Mouse (Mus musculus) stomach, embryonic 16.5 days (tissue): ENCODE data around the gene Sds. TPM values are rescaled to one million over a fixed set of nuclear protein-coding genes. Genes with fewer than 3 reads are reported as not detected.

Experiments used
- ATAC-seq: fragments of 200-750 bp; cut with Nextera tagmentation; 2 replicates; pipeline ENCODE4 v1.8.0; 2017; ENCODE audit warnings: moderate number of reproducible peaks, moderate TSS enrichment; ENCODE audit not compliant: insufficient read depth, low FRiP score
- H3K27ac ChIP-seq: fragments of 300-500 bp; sonication (generic); 2 replicates; pipeline ENCODE4 v1.5.1; 2014; ENCODE audit warnings: low read length
- H3K27me3 ChIP-seq: fragments of 300-500 bp; sonication (generic); 2 replicates; pipeline ENCODE4 v1.6.1; 2014; ENCODE audit warnings: low read length, control low read depth, mixed read lengths; ENCODE audit not compliant: control insufficient read depth, insufficient read depth
- H3K36me3 ChIP-seq: fragments of 300-500 bp; sonication (generic); 2 replicates; pipeline ENCODE4 v1.6.1; 2014; ENCODE audit warnings: low read length; ENCODE audit not compliant: control insufficient read depth, insufficient read depth
- H3K4me1 ChIP-seq: fragments of 300-500 bp; sonication (generic); 2 replicates; pipeline ENCODE4 v1.6.1; 2014; ENCODE audit warnings: low read length, control low read depth, mixed read lengths; ENCODE audit not compliant: control insufficient read depth, insufficient read depth
- H3K4me2 ChIP-seq: fragments of 300-500 bp; sonication (generic); 2 replicates; pipeline ENCODE4 v1.6.1; 2014; ENCODE audit warnings: low read depth, low read length, mixed read lengths
- H3K4me3 ChIP-seq: fragments of 300-500 bp; sonication (generic); replicated peaks from 2 replicates; pipeline ENCODE4 v1.5.1; 2014; ENCODE audit warnings: mild to moderate bottlenecking, low read length
- H3K9ac ChIP-seq: fragments of 300-500 bp; sonication (generic); 2 replicates; pipeline ENCODE4 v1.6.1; 2014; ENCODE audit warnings: low read length
- H3K9me3 ChIP-seq: fragments of 300-500 bp; sonication (generic); replicated peaks from 2 replicates; pipeline ENCODE4 v1.6.1; 2016; ENCODE audit warnings: low read length, control low read depth; ENCODE audit not compliant: control insufficient read depth
- WGBS: fragments of 180-500 bp; shearing (Covaris S2); extraction: QIAGEN DNeasy Blood & Tissue Kit; methylation state at CpG from one replicate; pipeline ENCODE4 v1.1.7; 2014; 5-methylcytosine and 5-hydroxymethylcytosine counted together
- polyA plus RNA-seq: library from polyadenylated mRNA; unstranded; fragments of >200 nt; fragmentation: Nextera tagmentation; extraction: Ambion mirVana; gene quantifications from 2 replicates; pipeline ENCODE4 v1.2.1, GENCODE M21; 2015

Gene Sds
- polyA plus RNA-seq, 1 experiment from 2014 or later = 0.18 TPM

GRCm38 (mm10) chr5:120526311-120526710 lies 50.0 kb downstream of the Sds start:
- no peaks in the 10 kb centered on the region for H3K27me3 ChIP-seq
- no peak overlapping the region for H3K27ac ChIP-seq
- H3K9me3 ChIP-seq = no peaks in the 10 kb centered on the region
- 0 out of 2 replicates have a peak, but pooled peaks cover 6% of the 10 kb centered on the region for H3K36me3 ChIP-seq
- ATAC-seq = no peak
- no peaks in the 10 kb centered on the region for H3K4me1 ChIP-seq
- 54% methylated on average over 11 of the region's 11 CpGs for WGBS
- no peak overlapping the region for H3K4me2 ChIP-seq
- H3K4me3 ChIP-seq = no peak overlapping the region
- no peak overlapping the region; the same call in 1 of the 2 replicates for H3K9ac ChIP-seq

- WGBS = 85% methylated on average over 17 of the region's 20 CpGs
- ATAC-seq = no peak
Observed at GRCm38 (mm10) chr5:120527296-120527964, 51.1 kb downstream of the Sds start.

GRCm38 (mm10) chr5:120531631-120532030 lies 55.3 kb downstream of the Sds start:
- no peaks in the 10 kb centered on the region for H3K9me3 ChIP-seq
- no peak overlapping the region for H3K9ac ChIP-seq
- no peak overlapping the region for H3K4me3 ChIP-seq
- H3K4me1 ChIP-seq = peaks cover 11% of the 10 kb centered on the region; the same call in 1 of the 2 replicates
- no peaks in the 10 kb centered on the region for H3K27me3 ChIP-seq
- 74% methylated on average over 8 of the region's 8 CpGs for WGBS
- ATAC-seq = no peak
- H3K36me3 ChIP-seq = 0 out of 2 replicates have a peak, but pooled peaks cover 3% of the 10 kb centered on the region
- H3K27ac ChIP-seq = no peak overlapping the region
- no peak overlapping the region for H3K4me2 ChIP-seq

More at GRCm38 (mm10) chr5:120527296-120527964, 51.1 kb downstream of the Sds start:
- Histone ChIP-seq H3K27me3 (no peaks in the 10 kb centered on the region), H3K9me3 (no peaks in the 10 kb centered on the region), H3K36me3 (0 out of 2 replicates have a peak, but pooled peaks cover 4% of the 10 kb centered on the region), H3K4me3 (no peak overlapping the region), H3K9ac (no peak overlapping the region), H3K4me2 (no peak overlapping the region), H3K4me1 (no peaks in the 10 kb centered on the region), H3K27ac (no peak overlapping the region)

Other genes with a start within 250 kb of the Sds start
- 0.06 and 0.07 TPM in 2 replicates for gene Lhx5, start 44.8 kb upstream of the Sds start, polyA plus RNA-seq
- gene Sdsl, start 3.7 kb upstream of the Sds start, polyA plus RNA-seq = 16.4 and 16.7 TPM in 2 replicates
- gene Plbd2, start 27.1 kb downstream of the Sds start, polyA plus RNA-seq = 37.1 and 40.3 TPM in 2 replicates
- gene Slc8b1, start 34.6 kb downstream of the Sds start, polyA plus RNA-seq = 8.6 and 9.2 TPM in 2 replicates
- 21.5 and 23.8 TPM in 2 replicates for gene Tpcn1, start 112.1 kb downstream of the Sds start, polyA plus RNA-seq
- 0.34 and 0.67 TPM in 2 replicates for gene Iqcd, start 112.5 kb downstream of the Sds start, polyA plus RNA-seq
- gene Rita1, start 136.1 kb downstream of the Sds start, polyA plus RNA-seq = 13.4 and 13.5 TPM in 2 replicates
- gene Ddx54, start 136.2 kb downstream of the Sds start, polyA plus RNA-seq = 41.9 and 45.6 TPM in 2 replicates
- not detected in 2 replicates for gene Cfap73, start 157.7 kb downstream of the Sds start, polyA plus RNA-seq
- gene Rasal1, start 172.3 kb downstream of the Sds start, polyA plus RNA-seq = 0.40 and 0.72 TPM in 2 replicates
- 2.3 and 3.6 TPM in 2 replicates for gene Dtx1, start 235.4 kb downstream of the Sds start, polyA plus RNA-seq